Mouse (Mus musculus): ENCODE measurements around the gene H2-Ab1.

The H2-Ab1 gene

DNA sequence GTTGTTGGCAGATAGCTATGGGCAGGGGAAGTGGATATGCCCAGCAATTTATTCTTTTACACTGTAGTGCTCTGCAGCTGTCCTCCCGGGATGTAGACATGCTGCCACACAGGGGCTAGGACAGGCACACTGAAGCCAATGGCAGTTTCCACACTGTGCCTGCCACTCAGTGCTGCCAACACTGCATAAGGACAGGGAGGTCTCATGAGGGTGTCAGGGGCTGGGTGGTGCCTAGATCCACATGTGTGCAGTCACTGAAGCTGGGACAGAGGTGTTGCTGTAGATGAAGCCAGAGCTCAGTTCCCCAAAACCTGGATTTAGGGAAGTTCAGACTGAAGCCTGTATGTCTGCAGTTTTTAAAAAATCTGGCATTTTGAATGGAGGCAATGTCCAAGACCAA, 54.7 kb downstream of the H2-Ab1 start:
- no peak for DNase-seq

GRCm38 (mm10) chr17:34313393-34313792, 55.9 kb downstream of the H2-Ab1 start:
- peak; percentile 78 for DNase-seq

GRCm38 (mm10) chr17:34314286-34314685, 56.8 kb downstream of the H2-Ab1 start:
- no peak for DNase-seq

DNA sequence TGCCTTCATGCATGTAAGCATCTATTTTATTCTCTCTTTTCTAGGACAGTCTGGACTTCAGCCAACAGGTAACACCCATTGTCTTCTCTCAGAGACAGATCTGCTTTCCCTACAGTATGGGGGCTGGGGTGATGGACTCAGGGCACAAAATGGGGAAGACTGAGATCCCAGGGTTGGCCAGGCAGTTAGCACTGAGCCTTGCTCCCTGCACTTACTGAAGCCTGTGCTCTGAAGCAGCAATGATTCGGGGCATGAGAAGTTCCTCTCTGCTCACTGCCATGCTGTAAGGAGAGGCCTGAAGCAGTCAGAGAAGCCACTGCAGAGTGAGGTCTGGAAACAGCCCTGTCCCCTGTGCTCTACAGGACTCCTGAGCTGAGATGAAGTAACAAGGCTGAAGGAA, 58.0 kb downstream of the H2-Ab1 start:
- no peak for DNase-seq

- no peak for DNase-seq
Measured at GRCm38 (mm10) chr17:34316697-34317096, 59.2 kb downstream of the H2-Ab1 start.

- no peak for DNase-seq
Measured at GRCm38 (mm10) chr17:34317275-34317674, 59.8 kb downstream of the H2-Ab1 start.

Measured in embryo, embryonic 11 days (tissue).